Mouse (Mus musculus): ENCODE measurements at regions not wholly inside any gene's neighbourhood (a gene's known extent, or its start where the extent isn't known, plus 50 kb on each side); places are given as distances from the start of the nearest gene placed in this dataset.

DNA sequence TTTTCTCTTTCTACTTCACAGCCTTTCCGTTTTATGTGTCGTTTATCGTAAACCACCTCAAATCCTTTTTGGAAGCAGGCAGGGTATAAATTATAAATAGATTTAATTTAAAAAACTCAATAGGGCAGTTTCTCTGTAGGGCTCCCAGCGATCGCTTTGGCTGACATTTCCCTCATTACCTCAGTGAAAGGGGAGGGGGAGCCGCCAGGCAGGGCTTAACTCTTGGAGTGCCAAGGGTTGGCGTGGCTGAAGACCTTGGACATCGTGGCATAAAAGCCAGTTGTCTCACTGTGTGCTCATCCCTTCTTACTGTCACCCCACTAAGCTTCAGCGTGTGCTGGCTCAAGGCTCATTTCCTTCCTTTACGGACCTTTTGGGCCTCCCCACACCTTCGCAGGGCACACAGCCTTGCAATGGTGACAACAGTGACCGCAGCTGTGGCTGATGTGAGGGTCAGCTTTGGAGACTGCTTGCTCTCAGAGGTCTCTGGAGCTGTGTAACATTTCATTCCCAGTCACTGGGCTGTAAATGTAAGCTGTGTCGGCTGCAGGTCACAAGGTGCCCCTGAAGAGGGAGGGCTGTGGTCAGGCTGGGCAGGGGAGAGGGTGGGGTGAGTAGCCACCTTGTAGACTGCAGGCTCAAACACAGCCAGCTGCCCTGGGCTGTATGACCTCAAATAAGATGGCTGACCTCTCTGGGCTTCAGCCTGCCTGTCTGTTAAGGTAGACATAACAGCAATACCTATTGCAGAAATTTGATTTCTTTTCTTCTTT is 81.6 kb upstream of the Stx16 start:
- DNase-seq (ENCODE audit: low spot score in 2 of 2), result no peak

DNA sequence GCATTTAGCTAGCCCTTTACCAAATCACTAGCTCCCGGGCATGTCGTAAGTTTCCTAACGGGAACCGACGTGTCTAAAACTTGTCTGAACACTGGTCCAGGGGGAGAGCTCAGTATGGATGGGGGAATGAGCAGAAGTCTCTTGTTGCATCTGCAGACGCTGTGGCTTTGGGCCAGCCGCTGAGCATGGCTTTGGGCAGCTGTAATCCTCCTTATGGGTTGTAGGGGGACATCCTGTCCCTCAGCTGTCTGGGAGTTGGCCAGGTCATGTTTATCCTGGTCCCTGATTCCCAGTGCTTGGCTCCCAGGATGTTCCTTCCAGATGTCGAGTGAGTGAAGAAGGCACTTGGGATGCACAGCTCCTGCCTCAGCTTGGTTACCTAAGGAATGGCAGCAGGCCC is 71.4 kb upstream of the Stx16 start:
- no peak for DNase-seq (ENCODE audit: low spot score in 2 of 2)

DNA sequence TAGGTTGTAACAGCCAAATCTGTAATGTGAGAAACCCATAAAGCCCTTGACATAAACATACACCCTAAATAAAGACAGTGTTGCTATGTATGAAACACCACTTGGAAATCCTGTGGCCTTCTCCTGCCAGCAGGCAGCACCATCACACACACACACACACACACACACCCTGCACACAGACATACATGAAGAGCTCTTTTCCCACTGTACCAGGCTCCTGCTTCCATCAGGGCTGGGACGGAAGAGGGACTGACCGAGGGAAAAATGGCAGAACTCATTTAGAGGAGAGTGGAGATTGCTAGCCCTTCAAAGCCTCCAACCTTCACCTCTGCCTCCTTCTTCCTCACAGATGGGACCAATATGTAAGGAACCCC is 68.1 kb upstream of the Stx16 start:
- DNase-seq (ENCODE audit: low spot score in 2 of 2), result no peak

DNA sequence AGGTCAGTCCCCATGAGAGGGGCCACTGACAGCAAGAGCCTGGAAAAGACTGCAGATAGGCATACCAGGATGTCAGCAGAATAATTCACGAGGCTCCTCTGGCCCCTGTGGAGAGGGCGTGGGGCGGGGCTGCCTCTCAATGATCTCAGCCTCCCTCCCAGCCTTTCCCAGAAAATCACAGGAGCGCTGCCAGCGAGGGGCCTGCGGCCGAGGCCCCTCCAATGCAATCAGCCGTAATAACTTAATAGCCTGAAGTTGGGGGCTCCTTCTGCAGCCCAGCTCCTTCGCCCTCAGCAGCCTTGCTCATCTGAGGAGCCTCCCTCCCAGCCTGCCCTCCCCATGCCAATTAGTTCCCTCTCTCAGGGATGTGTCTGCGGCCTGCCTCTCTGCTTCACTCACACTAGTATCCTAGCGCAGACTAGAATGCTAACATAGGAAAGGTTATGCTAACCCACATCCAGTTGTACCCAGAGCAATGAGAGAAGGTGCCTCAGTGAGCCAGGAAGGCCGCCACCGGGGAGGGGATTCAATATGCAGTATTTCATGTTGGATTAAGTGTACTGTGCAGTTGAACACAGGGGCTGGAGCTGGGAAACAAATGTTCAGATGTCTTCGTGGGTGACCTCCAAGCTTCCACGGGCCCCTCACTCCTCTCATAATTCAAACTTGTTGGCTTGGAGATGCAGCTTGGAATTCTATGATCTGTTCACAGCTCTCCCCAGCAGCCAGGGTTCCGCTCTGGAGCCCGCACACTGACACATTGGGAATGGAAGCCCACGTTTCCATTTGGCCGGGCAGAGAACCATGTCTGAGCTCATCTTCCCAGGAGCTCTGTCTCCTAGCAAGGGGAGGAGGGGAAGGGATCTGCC is 67.5 kb upstream of the Stx16 start:
- no peak for DNase-seq (ENCODE audit: low spot score in 2 of 2)

DNA sequence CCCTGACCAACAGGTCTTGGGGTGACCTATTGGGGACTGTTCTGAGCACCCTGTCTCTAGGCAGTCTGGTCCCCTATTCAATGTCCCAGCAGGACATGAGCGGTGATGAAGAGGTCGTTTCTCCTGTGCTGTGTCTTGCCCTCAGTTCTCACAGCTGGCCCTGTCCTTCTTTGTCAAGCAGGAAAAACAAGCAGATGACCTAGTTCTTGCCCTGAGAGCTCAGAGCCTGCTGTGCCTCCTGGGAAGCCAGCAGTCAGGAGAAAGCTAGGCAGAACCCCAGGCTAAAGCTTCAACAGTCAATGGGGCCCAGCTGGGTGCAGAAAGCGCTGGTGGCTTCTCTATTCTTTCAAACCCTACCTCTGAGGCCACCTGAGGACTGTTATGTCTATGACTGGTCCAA is 66.1 kb upstream of the Stx16 start:
- no peak for DNase-seq (ENCODE audit: low spot score in 2 of 2)

DNA sequence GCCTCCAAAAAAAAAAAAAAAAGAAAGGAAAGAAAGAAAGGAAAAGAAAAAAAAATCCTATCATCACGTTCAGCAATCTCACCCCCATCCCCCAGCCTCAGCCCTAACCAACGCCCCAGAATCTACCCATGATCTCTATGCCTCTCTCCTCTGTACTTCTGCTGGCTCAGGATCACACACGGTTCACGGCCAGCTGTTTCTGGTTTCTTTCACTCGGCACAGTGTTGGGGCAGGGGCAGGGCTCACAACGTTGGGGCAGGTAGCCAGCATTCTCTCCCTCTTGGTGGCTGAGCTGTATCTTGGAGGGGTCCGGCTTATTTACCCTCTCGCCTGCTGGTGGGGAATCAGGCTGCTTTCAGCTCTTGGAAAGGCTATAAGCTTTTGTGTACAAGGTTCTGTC is 64.7 kb upstream of the Stx16 start:
- no peak for DNase-seq (ENCODE audit: low spot score in 2 of 2)

DNA sequence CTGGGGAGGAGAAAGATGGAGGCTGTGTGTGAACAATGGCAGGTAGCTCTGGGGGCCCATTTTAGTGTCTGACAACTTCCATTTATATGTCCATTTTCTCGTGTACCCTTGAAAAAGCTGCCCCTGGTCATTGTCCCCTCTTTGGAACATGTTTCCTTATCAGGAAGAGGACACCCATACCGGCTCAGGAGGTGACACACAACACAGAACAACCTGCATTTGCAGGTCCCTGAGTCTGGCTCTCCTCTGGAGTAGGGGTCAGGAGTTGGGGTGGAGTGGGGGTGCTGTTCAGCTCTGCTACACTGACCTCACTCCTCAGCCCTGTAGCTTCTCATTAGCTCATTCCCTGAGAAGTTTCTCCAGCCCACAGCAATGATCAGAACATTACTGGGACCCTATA is 61.7 kb upstream of the Stx16 start:
- no peak for DNase-seq (ENCODE audit: low spot score in 2 of 2)

DNA sequence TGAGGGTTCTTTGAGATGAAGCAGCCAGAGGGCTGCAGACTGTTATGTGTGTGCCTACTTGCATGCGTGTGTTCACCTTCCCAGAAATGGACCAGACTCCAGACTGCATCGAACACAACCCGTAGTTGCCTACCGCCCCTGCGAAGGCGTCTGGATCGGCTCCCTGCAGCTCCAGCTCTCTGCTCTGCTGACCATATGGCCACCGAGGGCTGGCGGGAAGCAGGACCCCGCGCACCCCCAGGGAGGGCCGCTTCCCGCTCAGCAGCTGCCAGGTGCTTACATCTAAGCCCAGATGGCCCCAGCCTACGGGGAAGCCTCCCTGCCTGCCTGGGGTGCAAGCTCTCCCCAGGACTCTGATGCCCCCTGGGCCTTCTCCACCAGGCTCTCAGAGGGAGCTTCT is 60.8 kb upstream of the Stx16 start:
- no peak for DNase-seq (ENCODE audit: low spot score in 2 of 2)

DNA sequence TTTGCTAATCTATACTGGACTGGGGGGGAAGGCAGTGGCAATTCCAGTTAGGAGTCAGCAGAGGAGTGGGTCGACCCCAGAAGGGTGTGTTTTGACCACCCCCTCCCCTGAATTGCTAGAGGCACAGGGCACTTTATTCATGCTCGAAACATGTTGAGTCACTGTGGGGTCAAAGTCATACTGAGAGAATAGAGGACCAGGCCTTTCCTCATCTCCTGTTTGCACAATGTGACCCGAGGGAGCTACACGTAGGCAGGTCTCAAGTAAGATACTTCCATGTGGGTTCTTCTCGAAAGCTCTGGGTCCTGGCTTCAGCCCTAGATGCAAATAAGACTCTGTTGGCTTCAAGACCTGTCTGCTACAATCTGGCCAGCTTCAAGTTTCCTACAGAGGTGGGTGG is 60.0 kb upstream of the Stx16 start:
- DNase-seq (ENCODE audit: low spot score in 2 of 2), result no peak

DNA sequence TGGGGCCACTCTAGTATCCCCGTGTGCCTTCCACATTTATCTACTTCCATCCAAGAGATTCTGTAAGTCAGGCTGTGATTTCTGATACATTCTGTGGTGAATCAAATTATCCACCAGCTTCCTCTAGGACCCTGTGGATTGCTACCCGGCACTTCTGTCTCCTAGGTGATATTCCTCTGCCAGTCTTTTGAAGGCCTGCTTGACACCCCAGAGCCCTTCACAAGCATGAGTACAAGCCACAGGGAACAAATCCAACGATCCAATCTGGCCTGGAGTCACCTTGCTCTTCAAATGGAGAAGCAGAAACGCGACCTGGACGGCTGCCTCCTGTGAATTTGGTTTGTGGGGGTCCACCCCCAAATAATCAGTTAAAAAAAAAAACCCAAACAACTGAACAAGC is 59.1 kb upstream of the Stx16 start:
- DNase-seq (ENCODE audit: low spot score in 2 of 2), result no peak

DNA sequence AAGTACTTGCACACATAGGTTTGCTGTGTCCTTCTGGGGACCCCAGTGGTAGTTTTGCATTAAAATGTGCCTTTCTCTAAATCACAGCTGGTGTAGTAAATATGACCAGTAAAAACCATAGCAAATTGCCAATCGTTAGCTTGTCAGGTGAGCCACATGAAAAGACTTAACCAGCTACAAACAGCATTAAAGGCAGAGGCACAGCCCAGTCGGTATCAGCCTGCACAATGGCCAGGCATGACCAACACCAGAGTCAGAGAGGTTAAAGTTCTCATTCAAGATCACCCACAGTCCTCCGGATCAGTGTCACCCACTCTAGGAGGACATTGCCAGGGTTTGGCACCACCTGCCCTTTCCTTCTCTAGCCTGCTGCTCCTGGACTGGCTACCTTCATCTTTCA is 58.5 kb upstream of the Stx16 start:
- no peak for DNase-seq (ENCODE audit: low spot score in 2 of 2)

DNA sequence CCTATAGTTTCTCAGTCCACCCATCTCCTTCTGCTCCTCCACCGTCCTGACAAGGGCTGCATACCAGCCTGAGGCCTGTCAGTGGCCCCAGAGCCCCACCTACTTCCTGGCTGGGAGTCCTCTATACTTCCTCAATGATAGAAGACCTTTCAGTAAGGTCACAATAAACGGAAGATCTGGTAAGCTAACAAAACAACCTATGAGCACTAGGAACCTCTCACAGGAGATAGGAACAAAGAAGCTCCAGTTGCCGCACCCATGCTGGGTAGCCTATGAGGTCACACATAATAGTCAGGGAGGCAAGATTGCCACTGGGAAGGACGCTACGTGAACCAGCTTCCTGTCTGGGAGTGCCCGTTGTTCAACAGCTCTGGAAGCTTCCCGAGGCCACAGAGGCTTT is 58.1 kb upstream of the Stx16 start:
- no peak for DNase-seq (ENCODE audit: low spot score in 2 of 2)

DNA sequence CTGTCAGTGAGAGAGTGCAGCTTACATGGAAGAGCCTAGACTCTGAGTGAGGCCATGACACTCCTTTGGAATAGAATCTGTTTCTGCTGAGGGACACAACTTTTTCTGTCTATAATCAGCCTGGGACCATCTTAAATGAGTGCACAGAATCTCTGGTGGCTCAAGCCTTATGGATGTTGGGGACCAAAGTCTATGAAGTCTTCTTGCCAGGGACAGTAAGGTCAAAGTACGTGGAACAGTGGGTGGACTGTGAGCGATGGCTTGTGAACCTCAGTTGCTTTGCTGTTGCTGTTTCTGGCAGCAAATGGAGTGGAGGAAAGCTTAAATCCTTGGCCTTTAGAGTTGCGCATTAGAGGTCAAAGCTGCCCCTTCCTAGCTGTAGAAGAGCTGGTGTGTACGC is 57.1 kb upstream of the Stx16 start:
- DNase-seq (ENCODE audit: low spot score in 2 of 2), result no peak

DNA sequence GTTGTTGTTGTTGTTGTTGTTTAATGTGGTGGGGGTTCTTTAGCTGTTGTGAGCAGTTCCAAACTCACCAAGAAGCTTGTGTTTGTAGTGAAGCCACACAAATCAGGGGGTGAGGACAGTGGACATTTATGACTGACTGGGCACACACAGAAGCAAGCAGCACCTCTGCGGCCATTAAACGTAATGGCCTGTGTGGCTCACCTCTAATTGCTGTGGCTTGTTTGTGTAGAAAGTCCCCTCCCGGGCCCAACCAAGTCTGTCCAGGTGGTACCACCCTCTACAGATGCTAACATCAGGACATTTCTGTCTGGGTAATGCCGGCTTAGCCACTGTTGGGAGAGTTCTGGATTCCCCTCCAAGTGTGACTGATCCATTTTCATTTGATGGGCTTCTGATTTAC is 56.1 kb upstream of the Stx16 start:
- no peak for DNase-seq (ENCODE audit: low spot score in 2 of 2)

DNA sequence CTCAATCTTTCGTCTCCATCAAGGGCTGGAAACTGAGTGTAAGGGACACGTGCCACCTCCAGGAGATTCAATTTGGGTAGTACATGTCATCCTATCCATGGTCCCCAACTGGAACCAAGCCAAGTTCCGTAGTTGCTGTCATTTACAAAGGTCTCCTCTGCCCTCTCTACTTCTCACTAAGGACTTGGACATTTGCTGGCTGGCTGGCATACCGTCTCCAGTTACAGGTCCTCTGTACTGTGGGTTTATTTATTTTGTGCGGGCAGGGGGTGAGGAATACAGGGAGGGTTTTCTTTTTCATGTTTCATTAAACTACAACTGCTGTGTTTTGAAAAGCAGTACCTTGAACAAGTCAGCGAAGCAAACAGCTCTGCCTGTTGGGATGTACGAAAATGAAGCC is 55.7 kb upstream of the Stx16 start:
- DNase-seq (ENCODE audit: low spot score in 2 of 2), result no peak

DNA sequence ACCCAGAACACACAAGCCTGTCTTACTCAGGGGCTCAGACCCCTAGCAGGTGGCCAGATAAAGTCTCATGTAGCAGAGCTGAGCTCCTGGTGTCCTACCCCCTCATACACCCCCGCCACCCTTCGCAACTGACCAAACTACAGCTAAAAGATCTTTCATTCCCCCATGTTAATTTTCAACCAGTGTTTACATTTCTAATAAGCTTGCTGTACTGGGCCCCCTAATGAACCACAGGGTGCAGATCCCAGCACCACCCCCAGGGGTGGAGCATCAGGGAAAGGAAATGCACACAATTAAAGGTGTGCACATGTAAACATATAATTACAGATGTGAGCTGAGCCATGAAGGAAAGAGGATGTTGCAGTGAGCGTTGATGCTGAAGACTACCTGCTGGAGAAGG is 54.6 kb upstream of the Stx16 start:
- DNase-seq (ENCODE audit: low spot score in 2 of 2), result no peak

DNA sequence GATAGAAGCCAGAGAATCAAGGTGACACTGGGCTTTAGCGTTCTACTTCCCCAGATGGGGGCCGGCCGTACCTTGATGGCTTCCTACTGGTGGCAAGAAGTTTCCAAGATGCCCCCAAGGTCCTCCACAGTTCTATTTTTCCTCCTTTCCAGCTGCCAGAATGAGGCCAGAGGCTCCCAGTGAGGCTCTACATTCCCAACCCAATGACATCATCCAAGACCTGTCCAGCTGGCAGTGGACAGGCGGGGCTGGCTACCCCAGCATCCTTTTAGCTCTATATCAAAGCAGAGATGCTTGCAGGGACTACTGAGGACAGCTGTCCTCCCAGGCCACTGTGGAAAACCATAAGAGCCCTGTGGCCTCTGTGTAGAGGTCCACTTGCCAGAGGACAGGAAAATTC is 53.8 kb upstream of the Stx16 start:
- no peak for DNase-seq (ENCODE audit: low spot score in 2 of 2)

DNA sequence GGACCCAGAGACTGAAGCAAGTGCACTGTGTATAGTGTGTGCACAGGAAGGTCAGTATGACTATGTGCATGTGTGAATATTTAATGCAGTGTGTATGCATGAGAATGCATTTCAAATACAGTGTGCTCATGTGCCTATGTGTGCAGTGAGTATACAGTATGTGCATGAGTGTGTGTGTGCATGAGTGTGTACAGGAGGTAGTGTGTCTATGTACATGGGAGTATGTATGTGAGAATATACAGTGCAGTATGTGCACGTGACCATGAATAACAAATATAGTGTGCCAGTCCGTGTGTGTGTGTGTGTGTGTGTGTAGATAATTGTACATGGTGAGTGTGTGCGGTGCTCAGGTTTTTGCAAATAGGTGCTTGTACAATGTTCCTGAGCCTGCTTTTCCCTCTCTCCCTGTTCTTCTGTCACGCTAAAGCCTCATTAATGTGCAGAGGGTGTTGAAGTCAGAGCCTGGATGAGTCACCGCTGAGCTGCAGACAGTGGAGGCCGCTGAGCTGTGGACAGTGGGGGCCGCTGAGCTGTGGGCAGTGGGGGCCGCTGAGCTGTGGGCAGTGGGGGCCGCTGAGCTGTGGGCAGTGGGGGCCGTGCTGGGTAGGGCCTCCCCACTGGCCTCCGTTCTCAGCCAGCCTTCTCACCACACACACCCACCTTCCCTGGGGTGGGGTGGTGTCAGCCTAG is 50.8 kb upstream of the Stx16 start:
- DNase-seq (ENCODE audit: low spot score in 2 of 2), result peak in 1 of 2 experiments; percentile 5
